Mouse (Mus musculus) naive thymus-derived CD4-positive, alpha-beta T cell, adult 5 months (primary cell): Measurements from ENCODE around the gene Arl2. TPM values are rescaled to one million over a fixed set of nuclear protein-coding genes. Genes with fewer than 3 reads are reported as not detected.

Experiments
- polyA plus RNA-seq: library from polyadenylated mRNA; unstranded; fragments of 100-300 nt; shearing (Covaris generic); gene quantifications from one replicate; pipeline ENCODE4 v1.2.1, GENCODE M21; 2017

Gene Arl2
- polyA plus RNA-seq, result 23.4 TPM

GRCm38 (mm10) chr19:6141394-6141749 is at the start of gene Arl2:
Arl2 (minus strand) TSS chr19:6141548.

GRCm38 (mm10) chr19:6184131-6184530 is 42.8 kb upstream of the Arl2 start, which contains the start of gene Majin:
Majin (plus strand) TSS chr19:6184388.

DNA sequence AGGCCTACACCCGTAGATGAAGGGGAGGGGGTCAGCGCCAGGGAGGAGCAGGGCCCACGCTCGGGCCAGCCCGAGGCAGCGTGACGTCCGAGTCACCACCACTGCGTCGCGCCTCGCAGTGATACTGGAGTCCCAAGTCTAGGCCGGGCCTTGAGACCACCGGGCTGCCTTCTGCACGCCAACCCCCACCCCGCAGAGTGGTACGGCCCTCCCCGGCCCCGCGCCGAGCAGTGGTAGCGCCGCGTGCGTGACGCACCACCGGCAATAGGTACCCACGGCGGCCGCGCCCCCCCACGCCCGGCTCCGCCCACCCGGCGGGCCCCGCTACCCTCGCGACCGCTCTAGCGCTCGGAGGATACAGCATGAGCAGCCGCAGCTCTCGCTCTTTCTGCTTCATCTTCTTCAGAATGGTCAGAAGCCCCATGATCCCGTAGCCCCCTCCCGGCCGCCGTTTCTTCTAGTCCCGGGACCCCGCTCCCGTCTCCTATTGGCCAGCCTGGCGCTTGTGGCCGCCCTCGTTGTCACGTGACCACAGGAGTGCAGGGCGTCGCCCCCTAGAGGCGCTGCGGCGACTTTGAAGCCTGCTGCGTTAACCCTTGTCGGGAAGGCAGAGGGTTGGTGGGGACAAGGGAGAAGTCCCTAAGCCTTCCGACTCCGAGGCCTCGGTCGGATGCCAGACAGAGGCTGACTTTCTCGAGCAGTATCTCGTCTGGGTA is 512 bp downstream of the Arl2 start, which contains the start of gene Batf2:
Batf2 (plus strand) TSS at position 306 of the 716 bp plus-strand sequence.

GRCm38 (mm10) chr19:6127760-6128341 is 13.5 kb downstream of the Arl2 start, which contains the start of gene Snx15:
Snx15 (minus strand) TSS chr19:6128304.

GRCm38 (mm10) chr19:6117986-6118676 is 23.2 kb downstream of the Arl2 start, which contains the start of gene Sac3d1:
Sac3d1 (minus strand) TSS chr19:6118650.

DNA sequence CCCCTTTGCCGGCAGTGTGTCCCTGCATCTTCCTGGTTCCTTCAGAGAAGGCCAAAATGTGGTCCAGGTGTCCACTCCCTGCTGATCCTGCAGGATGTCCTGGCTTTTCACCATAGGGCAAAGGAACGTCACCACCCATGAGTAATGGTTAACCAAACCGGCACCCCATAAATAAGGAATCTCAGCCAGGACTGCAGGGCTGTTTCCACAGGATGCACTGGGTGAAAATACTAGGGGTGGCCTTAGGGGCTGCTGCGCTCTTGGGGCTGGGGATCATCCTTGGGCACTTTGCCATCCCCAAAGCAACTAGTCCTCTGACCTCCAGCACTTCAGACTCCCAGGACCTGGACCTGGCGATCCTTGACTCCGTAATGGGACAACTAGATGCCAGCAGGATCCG is 35.8 kb downstream of the Arl2 start, which contains the start of gene Naaladl1:
Naaladl1 (plus strand) TSS at position 197 of the 400 bp plus-strand sequence.

DNA sequence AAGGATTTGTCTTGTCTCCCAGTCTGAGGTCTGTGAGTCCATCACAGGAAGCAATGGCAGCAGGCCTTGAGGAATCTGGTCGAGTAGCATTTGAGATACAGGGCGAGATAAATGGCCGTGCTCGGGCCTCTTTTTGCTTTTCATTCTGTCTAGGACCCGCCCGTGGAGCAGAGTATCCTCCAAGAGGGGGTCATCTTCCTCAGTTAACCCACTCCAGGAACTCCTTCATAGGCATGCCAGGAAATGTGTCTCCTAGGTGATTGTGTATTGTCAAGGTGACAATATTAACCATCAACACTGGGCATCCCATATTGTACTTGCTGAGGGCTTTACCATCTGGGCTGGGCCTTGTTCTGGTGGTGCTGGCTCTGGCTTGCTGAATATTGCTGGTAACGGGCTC is 47.2 kb downstream of the Arl2 start, which contains the start of gene AC131692.1:
AC131692.1 (plus strand) TSS at position 301 of the 400 bp plus-strand sequence.

DNA sequence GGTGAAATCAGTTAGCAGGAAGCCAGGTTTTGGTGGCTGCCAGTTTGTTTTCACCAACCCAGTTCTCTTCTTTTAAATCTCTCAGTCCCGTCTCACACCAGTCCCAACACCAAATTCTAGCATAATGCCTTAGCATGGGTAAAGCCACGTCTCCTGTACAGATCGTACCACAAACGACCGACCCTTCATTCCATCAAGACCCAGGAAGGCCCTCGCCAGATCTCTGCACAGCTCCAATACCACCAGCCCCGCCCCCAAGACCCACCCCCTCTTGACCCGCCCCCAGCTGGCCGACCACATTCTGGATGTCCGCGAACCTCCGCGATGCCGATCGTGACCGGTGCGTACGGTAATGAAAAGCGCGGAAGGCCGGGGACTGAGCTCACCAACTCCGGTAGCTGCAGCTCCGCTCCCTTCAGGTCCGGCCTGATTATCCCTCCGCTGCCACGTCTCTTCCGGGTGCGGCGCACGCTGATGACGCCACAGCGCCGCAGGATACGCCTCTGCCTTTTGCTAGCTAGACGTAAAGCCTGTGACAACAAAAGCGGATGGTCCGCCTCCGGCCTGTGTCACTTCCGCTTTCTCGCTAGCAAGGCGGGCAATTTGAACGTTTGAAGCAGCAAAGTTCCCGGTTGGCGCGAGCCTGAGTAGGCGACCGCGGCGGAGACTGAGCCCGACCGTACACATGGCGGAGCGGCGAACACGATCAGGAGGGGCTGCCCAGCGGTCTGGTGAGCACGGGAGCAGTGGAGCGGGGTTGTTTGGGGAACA is 56.7 kb downstream of the Arl2 start, which contains the start of the genes Zfpl1 and Cdca5:
Zfpl1 (minus strand) TSS at position 479 of the 771 bp plus-strand sequence.
Cdca5 (plus strand) TSS at position 506 of the 771 bp plus-strand sequence.

Other genes with a start within 250 kb of the Arl2 start
- 0.55 TPM for gene Tigd3, start 247.4 kb downstream of the Arl2 start, polyA plus RNA-seq
- gene Dpf2, start 228.5 kb downstream of the Arl2 start, polyA plus RNA-seq, result 128 TPM
- gene Cdc42ep2, start 216.7 kb downstream of the Arl2 start, polyA plus RNA-seq, result 0.14 TPM
- 51.0 TPM for gene Pola2, start 177.3 kb downstream of the Arl2 start, polyA plus RNA-seq
- gene Slc22a20, start 155.4 kb downstream of the Arl2 start, polyA plus RNA-seq, result not detected
- gene Capn1, start 125.7 kb downstream of the Arl2 start, polyA plus RNA-seq, result 53.1 TPM
- 69.3 TPM for gene Syvn1, start 95.0 kb downstream of the Arl2 start, polyA plus RNA-seq
- 37.0 TPM for gene Mrpl49, start 83.8 kb downstream of the Arl2 start, polyA plus RNA-seq
- gene Fau, start 83.7 kb downstream of the Arl2 start, polyA plus RNA-seq, result 1,034 TPM
- gene Znhit2, start 80.4 kb downstream of the Arl2 start, polyA plus RNA-seq, result 20.1 TPM
- 15.6 TPM for gene Tm7sf2, start 73.2 kb downstream of the Arl2 start, polyA plus RNA-seq
- gene Vps51, start 64.3 kb downstream of the Arl2 start, polyA plus RNA-seq, result 109 TPM
- gene Tmem262, start 61.5 kb downstream of the Arl2 start, polyA plus RNA-seq, result not detected
- gene Gm28374, start 59.3 kb downstream of the Arl2 start, polyA plus RNA-seq, result 0.80 TPM
- 27.6 TPM for gene Zfpl1, start 56.6 kb downstream of the Arl2 start, polyA plus RNA-seq
- gene Cdca5, start 56.6 kb downstream of the Arl2 start, polyA plus RNA-seq, result 0.58 TPM
- gene AC131692.1, start 47.1 kb downstream of the Arl2 start, polyA plus RNA-seq, result not detected
- not detected for gene Naaladl1, start 35.8 kb downstream of the Arl2 start, polyA plus RNA-seq
- gene Sac3d1, start 22.9 kb downstream of the Arl2 start, polyA plus RNA-seq, result 13.0 TPM
- 41.7 TPM for gene Snx15, start 13.2 kb downstream of the Arl2 start, polyA plus RNA-seq
- gene Batf2, start 565 bp downstream of the Arl2 start, polyA plus RNA-seq, result not detected
- not detected for gene Majin, start 42.8 kb upstream of the Arl2 start, polyA plus RNA-seq
- gene Gpha2, start 84.8 kb upstream of the Arl2 start, polyA plus RNA-seq, result not detected
- gene Ppp2r5b, start 94.3 kb upstream of the Arl2 start, polyA plus RNA-seq, result 22.5 TPM
- gene Atg2a, start 100.1 kb upstream of the Arl2 start, polyA plus RNA-seq, result 91.9 TPM
- 15.0 TPM for gene Ehd1, start 135.2 kb upstream of the Arl2 start, polyA plus RNA-seq
- 0.21 TPM for gene Cdc42bpg, start 164.9 kb upstream of the Arl2 start, polyA plus RNA-seq
- gene Men1, start 193.4 kb upstream of the Arl2 start, polyA plus RNA-seq, result 54.5 TPM
- 212 TPM for gene Map4k2, start 199.6 kb upstream of the Arl2 start, polyA plus RNA-seq
- gene Sf1, start 222.1 kb upstream of the Arl2 start, polyA plus RNA-seq, result 554 TPM
- gene Pygm, start 242.9 kb upstream of the Arl2 start, polyA plus RNA-seq, result 8.2 TPM